Mouse (Mus musculus): ENCODE measurements around the gene Gsc2. TPM values are rescaled to one million over a fixed set of nuclear protein-coding genes. Genes with fewer than 3 reads are reported as not detected.

The Gsc2 gene
- polyA plus RNA-seq, 1 experiment, result 0.13 TPM

DNA sequence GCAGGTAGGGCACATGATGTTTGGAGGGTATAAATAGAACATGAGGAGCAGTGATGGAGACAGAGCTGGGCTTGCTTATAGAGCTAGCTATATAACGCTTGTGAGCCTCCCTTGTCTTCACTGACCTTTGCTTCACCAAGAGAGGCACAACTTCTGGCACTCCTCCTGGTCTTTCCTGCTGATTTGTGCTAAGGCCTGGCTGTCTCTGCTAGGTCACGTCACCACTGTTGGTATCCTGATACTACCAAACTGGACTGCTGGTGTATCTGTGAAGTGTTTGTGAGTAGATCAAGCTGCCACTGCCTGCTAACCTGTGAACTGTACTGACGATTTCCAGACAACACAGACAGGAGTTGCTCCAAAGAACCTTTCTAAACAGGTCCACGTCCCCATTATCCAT, 39.7 kb downstream of the Gsc2 start:
- H3K27me3 ChIP-seq (ENCODE audit: control insufficient read depth, insufficient read depth, low read length), result no peaks in the 10 kb centered on the region
- 93% methylated on average over 4 of the region's 4 CpGs for WGBS
- no peak overlapping the region for H3K4me3 ChIP-seq (ENCODE audit: control insufficient read depth, insufficient read depth, low read length)
- DNase-seq, result no peak
- no peak overlapping the region for H3K27ac ChIP-seq (ENCODE audit: control insufficient read depth, insufficient read depth, low read length)
- H3K4me1 ChIP-seq (replicated peaks; ENCODE audit: control insufficient read depth, insufficient read depth, low read length), result no peaks in the 10 kb centered on the region
- peaks cover 15% of the 10 kb centered on the region for H3K36me3 ChIP-seq (ENCODE audit: control insufficient read depth, insufficient read depth, low read length)
- TF ChIP-seq POLR2A (IDR thresholded peaks at IDR 0.05; ENCODE audit: control insufficient read depth, extremely low read depth, insufficient read depth, low read length, poor library complexity) (no peak), CTCF (IDR thresholded peaks at IDR 0.05; ENCODE audit: borderline replicate concordance, control insufficient read depth, extremely low read depth, insufficient read depth, low read length, poor library complexity) (no peak)

DNA sequence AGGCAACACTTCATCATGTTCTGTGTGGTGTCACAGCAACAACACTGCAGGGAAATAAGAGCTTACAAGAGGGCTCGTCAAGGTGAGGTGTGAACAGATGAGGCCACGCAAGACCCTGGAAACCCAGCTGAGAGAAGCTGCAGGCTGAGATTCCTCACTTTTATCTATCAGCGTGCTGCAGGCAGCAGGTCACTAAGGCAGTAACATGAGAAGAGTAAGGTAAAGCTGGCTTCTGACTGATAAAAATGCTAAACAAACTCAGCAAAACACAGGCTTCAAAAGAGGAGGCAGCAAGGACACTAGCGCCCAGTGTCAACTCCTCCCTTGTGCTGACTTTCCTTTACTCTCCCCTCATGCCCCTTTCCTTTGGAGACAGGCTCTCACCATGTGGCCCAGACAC, 41.9 kb downstream of the Gsc2 start:
- Histone ChIP-seq H3K27ac (ENCODE audit: control insufficient read depth, insufficient read depth, low read length) (no peak overlapping the region), H3K36me3 (ENCODE audit: control insufficient read depth, insufficient read depth, low read length) (peaks cover 15% of the 10 kb centered on the region), H3K4me3 (ENCODE audit: control insufficient read depth, insufficient read depth, low read length) (no peak overlapping the region), H3K4me1 (replicated peaks; ENCODE audit: control insufficient read depth, insufficient read depth, low read length) (no peaks in the 10 kb centered on the region), H3K27me3 (ENCODE audit: control insufficient read depth, insufficient read depth, low read length) (no peaks in the 10 kb centered on the region)
- TF ChIP-seq CTCF (IDR thresholded peaks at IDR 0.05; ENCODE audit: borderline replicate concordance, control insufficient read depth, extremely low read depth, insufficient read depth, low read length, poor library complexity) (no peak), POLR2A (IDR thresholded peaks at IDR 0.05; ENCODE audit: control insufficient read depth, extremely low read depth, insufficient read depth, low read length, poor library complexity) (no peak)
- DNase-seq, result no peak
- 89% methylated on average over 4 of the region's 4 CpGs for WGBS

GRCm38 (mm10) chr16:17871248-17871647, 43.6 kb downstream of the Gsc2 start:
- no peak for DNase-seq
- 83% methylated on average over 5 of the region's 5 CpGs for WGBS
- no peaks in the 10 kb centered on the region for H3K4me1 ChIP-seq (replicated peaks; ENCODE audit: control insufficient read depth, insufficient read depth, low read length)
- H3K27ac ChIP-seq (ENCODE audit: control insufficient read depth, insufficient read depth, low read length), result no peak overlapping the region
- peaks cover 15% of the 10 kb centered on the region for H3K36me3 ChIP-seq (ENCODE audit: control insufficient read depth, insufficient read depth, low read length)
- no peak overlapping the region for H3K4me3 ChIP-seq (ENCODE audit: control insufficient read depth, insufficient read depth, low read length)
- no peaks in the 10 kb centered on the region for H3K27me3 ChIP-seq (ENCODE audit: control insufficient read depth, insufficient read depth, low read length)
- no peak for TF ChIP-seq POLR2A (IDR thresholded peaks at IDR 0.05; ENCODE audit: control insufficient read depth, extremely low read depth, insufficient read depth, low read length, poor library complexity)
- TF ChIP-seq CTCF (IDR thresholded peaks at IDR 0.05; ENCODE audit: borderline replicate concordance, control insufficient read depth, extremely low read depth, insufficient read depth, low read length, poor library complexity), result no peak

- H3K27me3 ChIP-seq (ENCODE audit: control insufficient read depth, insufficient read depth, low read length), result no peaks in the 10 kb centered on the region
- TF ChIP-seq POLR2A (IDR thresholded peaks at IDR 0.05; ENCODE audit: control insufficient read depth, extremely low read depth, insufficient read depth, low read length, poor library complexity) (no peak), CTCF (IDR thresholded peaks at IDR 0.05; ENCODE audit: borderline replicate concordance, control insufficient read depth, extremely low read depth, insufficient read depth, low read length, poor library complexity) (no peak)
- DNase-seq, result no peak
- no peak overlapping the region for H3K27ac ChIP-seq (ENCODE audit: control insufficient read depth, insufficient read depth, low read length)
- no peaks in the 10 kb centered on the region for H3K4me1 ChIP-seq (replicated peaks; ENCODE audit: control insufficient read depth, insufficient read depth, low read length)
- H3K36me3 ChIP-seq (ENCODE audit: control insufficient read depth, insufficient read depth, low read length), result peaks cover 5% of the 10 kb centered on the region
- 81% methylated on average over 6 of the region's 6 CpGs for WGBS
- H3K4me3 ChIP-seq (ENCODE audit: control insufficient read depth, insufficient read depth, low read length), result no peak overlapping the region
These were observed 49.1 kb downstream of the Gsc2 start for GRCm38 (mm10) chr16:17865770-17866169.

- H3K27ac ChIP-seq (ENCODE audit: control insufficient read depth, insufficient read depth, low read length), result no peak overlapping the region
- no peaks in the 10 kb centered on the region for H3K4me1 ChIP-seq (replicated peaks; ENCODE audit: control insufficient read depth, insufficient read depth, low read length)
- H3K36me3 ChIP-seq (ENCODE audit: control insufficient read depth, insufficient read depth, low read length), result peaks cover under 1% of the 10 kb centered on the region; the same call in 1 of the 2 replicates
- TF ChIP-seq POLR2A (IDR thresholded peaks at IDR 0.05; ENCODE audit: control insufficient read depth, extremely low read depth, insufficient read depth, low read length, poor library complexity) (no peak), CTCF (IDR thresholded peaks at IDR 0.05; ENCODE audit: borderline replicate concordance, control insufficient read depth, extremely low read depth, insufficient read depth, low read length, poor library complexity) (no peak)
- 35% methylated on average over 2 of the region's 2 CpGs for WGBS
- H3K27me3 ChIP-seq (ENCODE audit: control insufficient read depth, insufficient read depth, low read length), result no peaks in the 10 kb centered on the region
- H3K4me3 ChIP-seq (ENCODE audit: control insufficient read depth, insufficient read depth, low read length), result no peak overlapping the region
- DNase-seq, result no peak
These were observed 49.6 kb downstream of the Gsc2 start for GRCm38 (mm10) chr16:17865293-17865692.

Other genes starting within 250 kb of the Gsc2 start
- gene Med15, start 182.2 kb downstream of the Gsc2 start, polyA plus RNA-seq (2012; rRNA removed), result 286 and 308 TPM in 2 replicates
- gene Klhl22, start 155.4 kb downstream of the Gsc2 start, polyA plus RNA-seq (2012; rRNA removed), result 72.7 and 75.1 TPM in 2 replicates
- 41.0 and 41.2 TPM in 2 replicates for gene Scarf2, start 117.8 kb downstream of the Gsc2 start, polyA plus RNA-seq (2012; rRNA removed)
- not detected in 2 replicates for gene B830017H08Rik, start 81.9 kb downstream of the Gsc2 start, polyA plus RNA-seq (2012; rRNA removed)
- 22.4 and 27.4 TPM in 2 replicates for gene Car15, start 76.7 kb downstream of the Gsc2 start, polyA plus RNA-seq (2012; rRNA removed)
- 4.1 and 4.9 TPM in 2 replicates for gene Gm20518, start 23.4 kb downstream of the Gsc2 start, polyA plus RNA-seq (2012; rRNA removed)
- 0.06 and 0.12 TPM in 2 replicates for gene Tssk1, start 20.8 kb downstream of the Gsc2 start, polyA plus RNA-seq (2012; rRNA removed)
- gene Dgcr2, start 16.5 kb downstream of the Gsc2 start, polyA plus RNA-seq (2012; rRNA removed), result 214 and 215 TPM in 2 replicates
- gene Tssk2, start 16.4 kb downstream of the Gsc2 start, polyA plus RNA-seq (2012; rRNA removed), result 0.35 TPM in 1 of 2 replicates, not detected in the other
- 45.5 and 48.9 TPM in 2 replicates for gene Ess2, start 3.7 kb downstream of the Gsc2 start, polyA plus RNA-seq (2012; rRNA removed)
- 126 and 151 TPM in 2 replicates for gene Slc25a1, start 13.2 kb upstream of the Gsc2 start, polyA plus RNA-seq (2012; rRNA removed)
- 0.49 TPM in 1 of 2 replicates, not detected in the other for gene Vpreb2, start 65.4 kb upstream of the Gsc2 start, polyA plus RNA-seq (2012; rRNA removed)
- gene Dgcr6, start 137.8 kb upstream of the Gsc2 start, polyA plus RNA-seq (2012; rRNA removed), result 110 and 117 TPM in 2 replicates
- gene Prodh, start 175.1 kb upstream of the Gsc2 start, polyA plus RNA-seq (2012; rRNA removed), result 74.1 and 84.2 TPM in 2 replicates
- 5.7 and 6.6 TPM in 2 replicates for gene Rtn4r, start 212.6 kb upstream of the Gsc2 start, polyA plus RNA-seq (2012; rRNA removed)

All from thymus, adult 2 months (tissue).